Mouse (Mus musculus) heart, postnatal 10 days (tissue): Measurements from ENCODE around the gene Rpl10-ps3. TPM values are rescaled to one million over a fixed set of nuclear protein-coding genes. Genes with fewer than 3 reads are reported as not detected.
A peak's percentile ranks its signal among the peaks of the same experiment; 100 is the strongest.

ENCODE experiments used
- DNase-seq, 2 experiments: peaks; one replicate each; pipeline ENCODE4 v3.0.0; 2021
- intact Hi-C: fragments of 180-260 bp; cut with DNase I; formaldehyde crosslinking; loops from one replicate; pipeline ENCODE4 v1.15.1; 2025
- total RNA-seq, 2 experiments: library from RNA; stranded (reverse); gene quantifications; 2 replicates each; pipeline ENCODE4 v1.2.3; 2021

The Rpl10-ps3 gene
- 100 to 1,000 TPM; 583 to 589 TPM for total RNA-seq

DNA sequence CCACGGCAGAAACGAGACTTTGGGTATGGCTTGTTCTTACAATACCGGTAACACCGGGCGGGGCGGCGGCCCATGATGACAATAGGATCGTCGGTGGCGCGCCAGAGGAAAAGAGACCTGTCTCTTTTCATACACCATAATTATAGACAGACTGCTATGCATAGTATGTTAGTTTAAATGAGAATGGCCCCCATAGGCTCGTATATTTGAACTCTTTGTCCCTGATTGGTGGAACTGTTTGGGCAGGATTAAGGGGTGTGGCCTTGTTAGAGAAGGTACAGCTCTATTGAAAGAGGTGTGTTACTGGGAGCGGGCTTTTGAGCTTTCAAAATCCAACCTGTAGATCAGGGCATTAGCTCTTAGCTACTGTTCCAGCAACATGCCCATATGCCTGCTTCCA lies at the start of gene Rpl10-ps3:
Rpl10-ps3 (minus strand) TSS at position 101 of the 400 bp plus-strand sequence.
- DNase-seq, result no peak
- intact Hi-C loops, result no loop called here

DNA sequence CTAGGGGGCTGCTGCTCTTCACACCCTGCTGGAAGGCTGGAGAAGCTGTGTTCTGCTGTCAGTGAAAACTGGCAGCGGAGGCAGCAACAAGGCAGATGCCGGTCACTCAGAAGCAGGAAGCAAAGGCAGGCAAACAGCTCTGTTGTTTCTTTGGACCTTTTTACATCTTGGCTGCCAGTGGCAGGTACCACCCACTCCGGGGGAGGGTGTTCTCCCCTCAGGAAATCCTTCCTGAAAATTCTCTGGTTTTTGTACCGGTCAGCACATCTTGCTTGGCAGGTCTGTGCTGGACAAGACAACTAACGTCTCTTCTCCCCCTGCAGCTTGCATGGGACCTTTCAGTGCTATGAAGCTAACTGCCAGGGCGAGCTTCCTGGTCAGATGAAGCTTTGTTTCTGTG lies 30.8 kb upstream of the Rpl10-ps3 start:
- DNase-seq, result no peak
- intact Hi-C loops, result no loop called here

DNA sequence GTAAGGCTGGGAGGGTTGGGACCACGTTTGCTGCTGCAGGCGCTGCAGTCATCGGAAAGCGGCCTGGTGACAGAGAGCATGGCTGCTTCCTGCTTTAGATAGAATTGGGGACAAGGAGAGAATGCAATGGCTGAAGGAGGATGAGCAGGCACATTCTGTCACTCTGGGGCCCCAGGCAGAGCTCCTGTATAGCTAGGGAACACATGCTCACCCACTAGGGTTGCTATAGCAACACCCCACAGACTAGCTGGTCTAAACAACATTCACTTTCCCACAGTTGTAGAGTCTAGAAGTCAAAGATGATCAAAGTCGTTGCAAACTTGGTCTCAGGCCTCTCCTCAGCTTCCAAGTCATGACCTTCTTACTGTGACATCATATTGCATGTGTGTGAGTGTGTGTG lies 29.9 kb upstream of the Rpl10-ps3 start:
- intact Hi-C loops, result no loop called here
- no peak for DNase-seq

DNA sequence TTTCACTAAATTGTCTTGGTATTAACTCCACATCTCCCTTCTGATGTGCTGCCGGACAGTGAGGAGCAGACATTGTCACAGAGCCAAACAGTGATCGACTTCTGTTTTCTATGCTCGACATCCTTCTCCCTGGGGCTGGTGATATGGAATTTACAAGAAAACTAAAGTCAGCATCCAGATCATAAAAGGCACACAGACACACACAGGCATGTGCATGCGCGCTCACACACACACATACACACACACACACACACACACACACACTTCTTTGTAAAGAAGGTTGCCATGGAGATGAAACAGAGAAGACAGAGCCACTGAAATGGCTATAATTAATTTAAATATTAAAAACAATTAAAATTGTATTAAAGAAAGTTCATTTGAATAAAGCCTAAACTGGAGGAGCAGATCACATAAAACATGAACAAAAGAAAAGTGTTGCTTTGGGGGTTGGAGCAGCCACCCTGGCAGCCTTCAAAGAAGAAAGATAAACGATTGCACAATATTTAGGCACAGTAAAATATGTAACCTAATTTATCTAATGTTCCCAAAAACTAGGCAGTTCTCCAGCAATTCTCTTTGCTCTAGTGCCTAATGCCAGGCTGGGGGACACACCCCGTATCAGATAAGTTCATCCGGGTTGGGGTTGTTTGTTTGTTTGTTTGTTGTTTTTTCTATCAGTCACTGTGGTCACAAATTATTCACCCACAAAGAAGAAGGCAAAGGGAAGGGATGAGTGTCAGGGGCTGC lies 24.0 kb upstream of the Rpl10-ps3 start:
- intact Hi-C loops, result no loop called here
- no peak for DNase-seq

DNA sequence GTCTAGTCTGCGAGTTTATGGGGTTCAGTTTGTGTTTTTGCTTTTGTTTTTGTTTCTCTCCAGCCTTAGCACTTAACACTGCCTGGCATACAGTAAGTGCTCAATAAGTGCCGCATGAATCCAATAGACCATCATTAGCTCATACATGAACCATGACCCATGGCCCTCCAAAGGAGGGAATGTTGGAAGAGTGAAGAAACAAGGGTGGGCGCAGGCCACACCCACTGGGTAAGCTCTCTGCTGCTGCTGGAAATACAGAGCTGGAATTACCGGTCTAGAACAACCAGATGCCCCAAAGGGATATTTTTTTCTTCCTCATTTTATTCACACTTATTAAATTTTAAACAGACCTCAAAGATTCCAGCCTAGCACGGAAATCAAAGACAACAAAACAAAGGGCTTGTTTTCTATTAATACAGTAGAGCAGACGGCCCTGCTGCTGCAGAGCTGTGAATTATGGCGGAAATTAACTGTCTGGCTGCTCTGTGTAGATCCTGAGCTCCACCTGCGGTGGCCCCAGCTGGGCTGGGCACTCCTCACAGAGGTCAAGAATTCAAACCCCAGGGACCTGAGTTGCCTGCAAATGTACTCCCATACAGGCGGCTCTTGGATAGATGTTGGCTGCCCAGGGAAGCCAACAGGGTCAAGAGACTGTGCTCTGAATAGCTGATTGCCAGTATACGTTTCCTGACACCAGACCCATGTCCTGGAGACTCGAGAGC lies 20.5 kb upstream of the Rpl10-ps3 start:
- intact Hi-C loops, result no loop called here
- DNase-seq, result no peak

- DNase-seq, result no peak
- intact Hi-C loops, result no loop called here
Observed at GRCm38 (mm10) chr9:50363962-50364361, 19.2 kb upstream of the Rpl10-ps3 start.

GRCm38 (mm10) chr9:50363259-50363658 lies 18.5 kb upstream of the Rpl10-ps3 start:
- DNase-seq, result no peak
- intact Hi-C loops, result no loop called here

- intact Hi-C loops, result no loop called here
Observed at GRCm38 (mm10) chr9:50362556-50362955, 17.8 kb upstream of the Rpl10-ps3 start.

DNA sequence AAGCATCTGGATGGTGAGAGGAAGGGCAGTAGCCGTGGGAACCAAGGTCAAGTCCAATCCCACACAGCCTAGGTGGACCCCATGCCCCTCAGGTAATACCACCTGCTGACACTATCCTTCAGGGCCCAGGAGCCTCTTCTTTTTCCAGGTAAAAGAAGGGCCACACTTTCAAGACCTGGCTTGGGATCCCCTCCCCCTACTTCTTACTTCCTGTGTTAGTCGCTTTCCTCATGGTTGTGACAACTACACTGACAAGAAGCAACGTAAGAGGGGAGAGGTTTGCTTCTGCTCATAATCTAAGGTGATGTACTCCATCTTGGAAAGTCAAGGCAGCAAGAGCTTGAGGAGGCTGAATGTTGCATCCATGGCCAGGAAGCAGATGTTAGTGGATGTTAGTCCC lies 15.6 kb upstream of the Rpl10-ps3 start:
- DNase-seq, result no peak
- intact Hi-C loops, result no loop called here

More at GRCm38 (mm10) chr9:50362556-50362955, 17.8 kb upstream of the Rpl10-ps3 start:
- no peak for DNase-seq

- intact Hi-C loops, result no loop called here
- DNase-seq, result no peak
Observed at GRCm38 (mm10) chr9:50357331-50357730, 12.6 kb upstream of the Rpl10-ps3 start.

GRCm38 (mm10) chr9:50351746-50352145 lies 7.0 kb upstream of the Rpl10-ps3 start:
- no peak for DNase-seq
- intact Hi-C loops, result no loop called here

- DNase-seq, result no peak
- intact Hi-C loops, result no loop called here
Observed at GRCm38 (mm10) chr9:50350571-50350970, 5.8 kb upstream of the Rpl10-ps3 start.

DNA sequence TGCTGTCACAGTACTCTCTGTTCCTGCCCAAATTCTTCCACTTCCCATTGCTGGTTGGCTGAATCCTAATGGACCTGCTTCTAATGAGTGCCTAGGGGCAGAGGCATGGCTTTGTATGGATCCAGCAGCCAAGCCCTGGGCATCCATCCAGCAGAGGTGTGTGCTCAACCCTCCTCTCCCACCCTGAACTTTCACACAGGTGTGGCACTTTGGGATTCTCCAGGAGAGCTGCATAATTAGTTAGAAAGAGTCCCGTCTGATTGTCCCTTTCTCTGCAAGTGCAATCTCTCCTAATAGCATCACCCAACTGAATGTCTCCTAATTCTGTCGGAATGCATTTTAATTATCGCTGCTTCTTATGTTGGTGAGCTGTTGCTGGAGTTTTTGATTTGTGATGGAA lies 4.4 kb upstream of the Rpl10-ps3 start:
- intact Hi-C loops, result no loop called here
- no peak for DNase-seq

GRCm38 (mm10) chr9:50348256-50348655 lies 3.5 kb upstream of the Rpl10-ps3 start:
- no peak for DNase-seq
- intact Hi-C loops, result no loop called here

DNA sequence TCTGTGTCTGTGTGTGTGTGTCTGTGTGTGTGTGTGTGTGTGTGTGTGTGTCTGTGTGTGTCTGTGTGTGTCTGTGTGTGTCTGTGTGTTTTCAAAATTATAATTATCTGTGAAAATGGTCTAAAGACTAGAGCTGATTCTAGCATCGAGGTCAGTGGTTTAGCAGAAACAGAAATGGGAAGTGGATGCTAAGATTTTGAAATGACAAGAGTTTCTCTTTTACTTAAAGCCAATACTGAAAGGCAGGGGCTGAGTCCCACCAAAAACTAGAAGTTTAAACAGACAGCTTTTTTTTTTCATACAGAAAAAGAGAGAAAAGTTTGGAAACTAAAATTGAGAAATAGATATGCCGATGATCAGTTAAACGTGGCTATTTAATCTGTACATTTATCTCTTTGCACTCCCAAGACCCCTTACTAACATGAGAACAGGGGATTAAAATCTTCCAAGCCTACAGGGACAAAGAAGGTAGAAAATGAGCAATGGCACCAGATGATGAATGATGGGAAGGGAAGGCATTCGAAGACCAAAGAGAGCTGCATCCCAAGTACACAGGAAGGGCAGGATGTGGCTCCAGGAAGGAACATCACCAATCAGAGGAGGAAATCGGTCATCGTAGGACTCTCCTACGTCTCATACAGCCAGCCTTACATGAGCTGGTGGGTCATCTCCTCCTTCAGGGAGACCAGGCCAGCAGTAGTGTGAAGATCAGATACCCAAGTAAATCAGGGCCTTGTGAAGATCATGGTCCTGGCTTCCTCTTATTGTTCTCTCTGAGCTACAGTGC lies 9.0 kb downstream of the Rpl10-ps3 start:
- intact Hi-C loops, result loop anchor here (10.0 kb wide), 1 partner anchor 841 kb away; no protein-coding TSS in a partner anchor
- DNase-seq, result no peak

DNA sequence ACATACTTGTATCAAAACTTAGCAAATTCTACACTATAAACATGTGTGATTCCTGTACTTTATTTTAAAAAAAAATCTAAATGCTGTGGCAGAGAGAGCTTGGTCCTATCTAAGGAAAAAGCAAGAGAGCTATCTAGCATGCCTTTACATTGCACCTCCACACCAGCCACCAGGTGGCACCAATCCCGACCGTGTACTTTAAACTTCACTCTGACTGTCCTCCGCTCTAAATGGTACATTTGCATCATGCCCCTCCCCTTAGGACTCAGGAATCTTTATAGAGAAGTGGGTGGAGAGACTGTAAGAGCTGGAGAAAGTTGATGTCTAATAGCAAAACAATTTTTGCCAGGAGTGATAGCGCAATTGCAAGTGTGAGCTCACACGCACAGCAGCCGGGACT lies 11.4 kb downstream of the Rpl10-ps3 start:
- intact Hi-C loops, result loop anchor here (1.0 to 10.0 kb wide), 3 partner anchors 105 to 839 kb away; no protein-coding TSS in a partner anchor

DNA sequence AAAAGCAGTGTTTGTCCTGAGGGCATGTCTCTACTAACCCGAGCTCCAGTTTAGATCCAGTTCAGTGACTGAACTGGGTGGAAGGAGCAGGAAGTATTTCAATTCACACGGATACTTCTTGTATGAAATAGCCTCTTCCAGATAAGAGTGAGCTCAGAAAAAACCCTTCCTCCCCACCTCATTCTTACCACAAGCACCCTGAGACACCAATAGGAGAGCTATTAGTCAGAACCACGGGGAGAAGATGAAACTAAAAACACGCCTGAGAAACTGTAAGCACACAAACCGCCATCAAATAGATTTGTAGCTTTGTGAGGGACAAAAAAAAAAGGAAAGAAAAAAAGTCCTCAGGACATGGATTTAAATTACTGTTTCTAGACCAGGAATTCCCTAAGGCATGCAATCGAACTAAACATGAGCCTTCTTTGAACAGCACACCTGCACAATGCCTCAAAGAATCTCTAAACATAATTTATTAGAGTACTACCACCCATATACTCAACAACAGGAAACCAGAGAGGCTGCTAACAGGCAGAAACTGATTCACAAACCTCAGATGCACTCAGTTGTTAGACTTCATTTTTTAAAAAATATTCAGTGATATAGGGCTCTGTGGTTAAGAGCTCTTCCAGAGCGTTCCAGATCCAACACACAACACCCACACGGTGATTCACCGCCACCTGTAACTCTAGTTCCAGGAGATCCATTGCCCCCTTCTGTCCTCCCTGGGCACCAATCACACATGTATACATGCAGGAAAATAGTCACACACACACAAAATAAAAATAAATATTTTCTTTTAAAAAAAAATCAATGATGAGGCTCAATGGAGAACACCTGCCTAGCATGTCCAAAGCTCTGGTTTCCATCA lies 20.2 kb downstream of the Rpl10-ps3 start:
- intact Hi-C loops, result no loop called here
- DNase-seq, result no peak

More for the DNA sequence above, 11.4 kb downstream of the Rpl10-ps3 start:
- peak; percentile 15 to 55 for DNase-seq

DNA sequence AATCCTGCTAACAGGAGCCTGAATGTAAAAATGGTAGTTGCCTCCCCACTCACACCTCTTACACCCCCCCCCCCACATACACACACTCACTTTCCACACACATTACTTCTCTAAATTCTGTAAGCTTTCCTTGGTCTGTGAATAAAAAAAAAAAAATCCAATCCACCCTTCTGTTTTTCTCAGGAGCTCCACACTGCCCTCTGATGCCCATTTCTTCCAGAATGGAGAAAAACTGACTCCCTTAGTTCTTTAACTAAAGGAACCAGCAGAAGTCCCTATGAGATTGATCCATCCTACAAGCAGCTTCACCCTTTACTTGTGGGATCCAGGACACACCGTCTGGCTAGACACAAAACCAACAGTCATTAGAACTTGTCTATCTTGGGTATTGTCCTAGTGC lies 24.0 kb downstream of the Rpl10-ps3 start:
- intact Hi-C loops, result no loop called here
- no peak for DNase-seq

GRCm38 (mm10) chr9:50319506-50319905 lies 25.3 kb downstream of the Rpl10-ps3 start:
- intact Hi-C loops, result no loop called here
- DNase-seq, result no peak

GRCm38 (mm10) chr9:50317299-50317698 lies 27.5 kb downstream of the Rpl10-ps3 start:
- DNase-seq, result no peak

More at GRCm38 (mm10) chr9:50317299-50317698, 27.5 kb downstream of the Rpl10-ps3 start:
- intact Hi-C loops, result no loop called here
